Mouse (Mus musculus): ENCODE measurements at regions not wholly inside any gene's neighbourhood (a gene's known extent, or its start where the extent isn't known, plus 50 kb on each side); places are given as distances from the start of the nearest gene placed in this dataset.

- no peak for TF ChIP-seq CTCF (IDR thresholded peaks at IDR 0.05; ENCODE audit: control insufficient read depth, insufficient read depth, low read length)
- no peak for TF ChIP-seq POLR2A (IDR thresholded peaks at IDR 0.05; ENCODE audit: borderline replicate concordance, control insufficient read depth, low read depth, low read length)
Measured at GRCm38 (mm10) chr17:43172657-43173165, 97.4 kb upstream of the Adgrf1 start.

Data from bone marrow, adult 2 months (tissue).